Mouse (Mus musculus) spleen, adult 2 months (tissue): ENCODE measurements around the gene Clip1. TPM values are rescaled to one million over a fixed set of nuclear protein-coding genes. Genes with fewer than 3 reads are reported as not detected.

Source experiments
- DNase-seq, 2 experiments: peaks; one replicate each; pipeline versions ENCODE4 v3.0.0 to v3.0.0-alpha.2; 2012 to 2021; ENCODE audit warnings: low spot score in 2 of 2, low read depth in 1 of 2
- H3K27ac ChIP-seq: fragments of 200-500 bp; 2 replicates; pipeline ENCODE4 v1.5.1; 2012; ENCODE audit warnings: low read length, inconsistent platforms; ENCODE audit not compliant: insufficient read depth
- H3K27me3 ChIP-seq: fragments of 200-500 bp; 2 replicates; pipeline ENCODE4 v1.6.1; 2012; ENCODE audit warnings: mild to moderate bottlenecking, moderate library complexity, low read length, inconsistent platforms; ENCODE audit not compliant: control insufficient read depth, insufficient read depth
- H3K36me3 ChIP-seq: fragments of 200-500 bp; 2 replicates; pipeline ENCODE4 v1.6.1; 2012; ENCODE audit warnings: mild to moderate bottlenecking, low read length, inconsistent platforms; ENCODE audit not compliant: control insufficient read depth, insufficient read depth
- H3K4me1 ChIP-seq: fragments of 200-500 bp; 2 replicates; pipeline ENCODE4 v1.6.1; 2011; ENCODE audit warnings: inconsistent platforms; ENCODE audit not compliant: control insufficient read depth, insufficient read depth, insufficient read length
- H3K4me3 ChIP-seq: fragments of 200-500 bp; 2 replicates; pipeline ENCODE4 v1.5.1; 2011; ENCODE audit warnings: mild to moderate bottlenecking, inconsistent platforms; ENCODE audit not compliant: insufficient read depth, insufficient read length; ENCODE audit errors: extremely low read depth
- CTCF ChIP-seq: fragments of 200-500 bp; IDR thresholded peaks from 2 replicates; pipeline ENCODE4 v1.5.1; 2011; ENCODE audit warnings: mild to moderate bottlenecking, inconsistent platforms; ENCODE audit not compliant: insufficient read depth, insufficient read length, insufficient replicate concordance; ENCODE audit errors: extremely low read depth
- POLR2A ChIP-seq: fragments of 200-500 bp; IDR thresholded peaks from 2 replicates; pipeline ENCODE4 v1.6.1; 2011; ENCODE audit warnings: low read depth, low read length, inconsistent platforms
- WGBS: fragments of 180-500 bp; shearing (Covaris S2); methylation state at CpG from one replicate; pipeline ENCODE4 v1.1.7; 2018; 5-methylcytosine and 5-hydroxymethylcytosine counted together
- polyA plus RNA-seq: library from polyadenylated mRNA; depleted of rRNA; stranded (reverse); fragments of >200 nt; gene quantifications from 2 replicates; pipeline ENCODE4 v1.2.3, GENCODE M21; 2012

Gene Clip1
- polyA plus RNA-seq, 1 experiment: 11.4 TPM

DNA sequence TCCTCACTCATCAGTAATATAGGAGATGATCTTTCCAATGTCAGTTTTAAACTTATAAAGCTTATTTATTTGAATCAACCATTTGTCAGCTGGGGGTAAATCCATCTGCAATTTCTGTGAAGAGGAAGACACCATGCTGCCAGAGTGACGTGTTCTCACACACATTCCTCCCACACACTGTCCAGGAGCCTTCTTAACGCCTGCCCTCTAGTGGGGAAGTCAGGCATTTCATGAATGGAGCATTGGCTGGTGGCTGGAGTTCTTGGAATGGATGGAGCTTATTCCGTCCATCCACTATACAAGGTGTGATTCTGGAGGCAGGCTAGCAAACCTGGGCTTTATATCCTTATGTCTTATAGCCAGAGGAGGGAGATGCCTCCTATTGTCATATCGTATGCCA is 74.6 kb downstream of the Clip1 start:
- Histone ChIP-seq H3K36me3 (peaks cover 20% of the 10 kb centered on the region), H3K4me1 (no peaks in the 10 kb centered on the region), H3K4me3 (no peak overlapping the region), H3K27ac (no peak overlapping the region), H3K27me3 (no peaks in the 10 kb centered on the region)
- TF ChIP-seq POLR2A (no peak), CTCF (peak; percentile 66; the same call in 1 of the 2 replicates)
- DNase-seq: peak; percentile 19 to 35
- WGBS: 50% methylated on average over 4 of the region's 4 CpGs

GRCm38 (mm10) chr5:123609416-123609815 is 75.0 kb downstream of the Clip1 start:
- Histone ChIP-seq H3K36me3 (peaks cover 16% of the 10 kb centered on the region), H3K27me3 (no peaks in the 10 kb centered on the region), H3K4me1 (no peaks in the 10 kb centered on the region), H3K27ac (no peak overlapping the region), H3K4me3 (no peak overlapping the region)
- no peak for DNase-seq
- no peak for TF ChIP-seq CTCF
- no peak for TF ChIP-seq POLR2A
- WGBS: 97% methylated on average over 7 of the region's 7 CpGs

DNA sequence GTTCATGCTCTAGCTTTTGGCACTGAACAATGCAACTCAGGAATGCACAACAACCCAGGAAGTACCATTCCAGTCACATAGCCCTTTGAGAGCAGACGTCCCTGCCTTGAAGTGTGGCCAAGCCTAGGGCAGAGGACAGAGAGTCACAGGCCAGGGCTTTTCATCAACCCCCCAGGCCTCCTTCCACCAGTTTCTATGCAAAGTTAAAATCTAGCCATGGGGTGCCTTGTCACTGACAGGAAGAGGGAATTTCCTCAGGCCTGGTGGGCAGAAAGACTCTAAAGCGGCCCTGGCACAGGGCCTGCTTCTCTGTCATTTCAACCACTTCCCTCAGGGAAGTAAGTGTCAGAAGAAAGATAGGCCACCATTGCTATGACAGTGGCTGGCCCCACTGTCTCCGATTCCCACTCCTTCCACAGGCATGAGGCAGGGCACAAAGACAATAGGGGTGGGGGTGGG is 77.2 kb downstream of the Clip1 start:
- peaks cover 11% of the 10 kb centered on the region for H3K36me3 ChIP-seq
- WGBS: 83% methylated on average over 3 of the region's 3 CpGs
- TF ChIP-seq CTCF: no peak
- no peak for TF ChIP-seq POLR2A
- H3K4me1 ChIP-seq: no peaks in the 10 kb centered on the region
- no peak for DNase-seq
- H3K4me3 ChIP-seq: no peak overlapping the region
- H3K27me3 ChIP-seq: no peaks in the 10 kb centered on the region
- H3K27ac ChIP-seq: no peak overlapping the region

DNA sequence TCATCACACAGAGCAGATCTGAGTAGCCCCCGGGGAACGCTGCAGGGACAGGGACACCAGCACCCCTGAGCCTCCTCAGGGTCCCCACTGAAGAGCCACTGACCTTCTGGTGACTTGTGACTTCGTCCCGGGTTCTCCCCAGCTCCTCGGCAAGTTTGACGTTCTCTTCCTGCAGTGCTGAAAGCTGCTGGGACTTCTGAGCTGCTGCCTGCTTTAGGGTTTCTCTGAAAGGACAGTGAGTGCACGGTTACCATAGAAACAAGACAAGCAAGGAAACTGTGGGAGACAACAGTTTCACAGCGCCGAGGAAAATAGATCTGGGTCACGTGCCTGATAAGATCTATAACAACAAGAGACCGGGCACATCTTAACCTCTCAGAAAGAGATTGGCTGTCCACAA is 80.9 kb downstream of the Clip1 start:
- Histone ChIP-seq H3K4me3 (no peak overlapping the region), H3K36me3 (peaks cover 11% of the 10 kb centered on the region), H3K27ac (no peak overlapping the region; the same call in 1 of the 2 replicates), H3K27me3 (no peaks in the 10 kb centered on the region), H3K4me1 (peaks cover 2% of the 10 kb centered on the region; the same call in 1 of the 2 replicates)
- 75% methylated on average over 11 of the region's 11 CpGs for WGBS
- DNase-seq: no peak
- TF ChIP-seq CTCF: no peak
- TF ChIP-seq POLR2A: no peak

DNA sequence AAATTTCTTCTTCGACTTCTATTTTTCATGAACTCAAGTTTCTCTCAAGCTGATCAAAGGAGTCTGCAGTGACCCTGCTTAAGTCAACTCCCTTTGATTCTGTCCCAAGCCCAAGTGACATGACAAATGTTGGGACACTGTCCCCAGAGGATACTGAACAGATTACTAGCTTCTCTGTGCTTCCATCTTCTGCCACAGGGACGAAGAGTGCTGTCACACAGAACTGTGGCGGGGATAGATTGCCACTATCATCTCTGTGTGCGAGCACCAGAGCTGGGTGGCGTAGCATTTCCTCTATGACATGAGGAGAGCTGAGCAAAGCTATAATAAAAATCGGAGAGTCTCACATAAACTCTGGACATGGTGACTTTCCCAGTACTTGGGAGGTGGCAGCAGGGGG is 82.2 kb downstream of the Clip1 start:
- whole genome bisulfite sequencing: 87% methylated on average over 6 of the region's 6 CpGs
- Histone ChIP-seq H3K4me1 (peaks cover 2% of the 10 kb centered on the region; the same call in 1 of the 2 replicates), H3K27me3 (no peaks in the 10 kb centered on the region), H3K27ac (no peak overlapping the region), H3K4me3 (no peak overlapping the region), H3K36me3 (peaks cover 13% of the 10 kb centered on the region)
- no peak for DNase-seq
- TF ChIP-seq CTCF: no peak
- TF ChIP-seq POLR2A: no peak

- Histone ChIP-seq H3K4me3 (no peak overlapping the region), H3K27ac (no peak overlapping the region), H3K36me3 (peaks cover 11% of the 10 kb centered on the region), H3K4me1 (peaks cover 2% of the 10 kb centered on the region; the same call in 1 of the 2 replicates), H3K27me3 (no peaks in the 10 kb centered on the region)
- no peak for DNase-seq
- TF ChIP-seq CTCF: no peak
- no peak for TF ChIP-seq POLR2A
- WGBS: 87% methylated on average over 6 of the region's 6 CpGs
These were observed 85.1 kb downstream of the Clip1 start for GRCm38 (mm10) chr5:123599319-123599718.

DNA sequence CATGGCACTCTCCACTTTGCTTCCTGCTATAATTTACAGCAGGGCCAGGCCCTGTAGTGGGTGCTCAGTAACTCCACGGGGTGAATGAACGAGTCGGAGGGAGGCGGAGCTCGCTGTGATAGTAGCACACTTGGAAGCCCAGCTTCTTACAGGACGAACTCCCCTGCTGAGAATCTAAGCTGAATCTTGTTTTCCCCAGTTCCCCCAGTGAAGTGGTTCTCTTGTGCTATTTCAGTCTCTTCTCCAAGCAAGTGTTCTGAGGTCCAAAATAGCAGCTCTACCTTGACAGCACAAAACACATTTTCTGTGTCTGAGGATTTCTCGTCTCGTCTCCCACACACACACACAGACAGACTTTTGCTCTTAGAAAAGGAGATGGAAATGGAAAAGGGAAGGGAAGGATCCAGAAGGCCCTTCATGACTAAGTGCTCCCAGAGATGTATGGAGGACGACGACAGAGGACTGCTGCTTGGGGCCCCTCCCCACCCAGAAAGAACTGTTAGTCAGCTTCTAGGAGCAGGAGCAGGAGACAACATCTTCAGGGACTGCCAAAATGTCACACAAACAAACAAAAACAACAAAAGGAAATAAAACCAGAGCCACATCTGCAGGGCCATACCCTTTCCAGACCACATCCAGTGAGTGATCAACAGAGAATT is 90.7 kb downstream of the Clip1 start:
- TF ChIP-seq CTCF (no peak), POLR2A (no peak)
- 96% methylated on average over 10 of the region's 10 CpGs for WGBS
- Histone ChIP-seq H3K27me3 (no peaks in the 10 kb centered on the region), H3K4me1 (no peaks in the 10 kb centered on the region), H3K27ac (no peak overlapping the region), H3K4me3 (no peak overlapping the region), H3K36me3 (peaks cover 2% of the 10 kb centered on the region)
- DNase-seq: no peak
